Mouse (Mus musculus): ENCODE data around the gene Pdap1.
"Not testable (repeated sequence)": the region's sequence is repeated elsewhere in the genome, so short reads cannot be mapped to it uniquely, and the experiment has no call there.

Pdap1 gene

GRCm38 (mm10) chr5:145139571-145140519 lies at the start of gene Pdap1, which contains the start of gene Bud31:
Gene Pdap1 (minus strand): TSS chr5:145140238.
Gene Bud31 (plus strand): TSS chr5:145140362.
- DNase-seq: peak; percentile 93

GRCm38 (mm10) chr5:145189416-145189815 lies 49.4 kb upstream of the Pdap1 start:
- no peak for DNase-seq

- no peak for DNase-seq
These were observed 45.2 kb upstream of the Pdap1 start for GRCm38 (mm10) chr5:145185244-145185643.

GRCm38 (mm10) chr5:145178461-145178980 lies 38.5 kb upstream of the Pdap1 start:
- no peak for DNase-seq

- DNase-seq: no peak
These were observed 27.2 kb upstream of the Pdap1 start for GRCm38 (mm10) chr5:145167306-145167661.

GRCm38 (mm10) chr5:145166536-145167305 lies 26.7 kb upstream of the Pdap1 start, which contains the start of the genes Ptcd1 and Cpsf4:
Gene Ptcd1 (minus strand): TSS chr5:145167108.
Gene Cpsf4 (plus strand): TSS chr5:145167213.
- DNase-seq: peak; percentile 99

- DNase-seq: no peak
These were observed 25.1 kb upstream of the Pdap1 start for GRCm38 (mm10) chr5:145165184-145165583.

GRCm38 (mm10) chr5:145164710-145165109 lies 24.7 kb upstream of the Pdap1 start:
- no peak for DNase-seq

- no peak for DNase-seq
These were observed 21.3 kb upstream of the Pdap1 start for GRCm38 (mm10) chr5:145161361-145161760.

GRCm38 (mm10) chr5:145152690-145153089 lies 12.7 kb upstream of the Pdap1 start:
- DNase-seq: no peak

GRCm38 (mm10) chr5:145149294-145149693 lies 9.3 kb upstream of the Pdap1 start:
- DNase-seq: no peak

GRCm38 (mm10) chr5:145147748-145148147 lies 7.7 kb upstream of the Pdap1 start:
- DNase-seq: no peak

- no peak for DNase-seq
These were observed 573 bp upstream of the Pdap1 start for GRCm38 (mm10) chr5:145140611-145141010.

- DNase-seq: no peak
These were observed 1.2 kb downstream of the Pdap1 start for GRCm38 (mm10) chr5:145138836-145139235.

GRCm38 (mm10) chr5:145133275-145133674 lies 6.8 kb downstream of the Pdap1 start:
- DNase-seq: not testable (repeated sequence)

GRCm38 (mm10) chr5:145130995-145131394 lies 9.0 kb downstream of the Pdap1 start:
- no peak for DNase-seq

- peak; percentile 84 for DNase-seq
These were observed 9.8 kb downstream of the Pdap1 start for GRCm38 (mm10) chr5:145130191-145130590.

GRCm38 (mm10) chr5:145129773-145130172 lies 10.3 kb downstream of the Pdap1 start:
- DNase-seq: not testable (repeated sequence)

- no peak for DNase-seq
These were observed 10.9 kb downstream of the Pdap1 start for GRCm38 (mm10) chr5:145129124-145129523.

GRCm38 (mm10) chr5:145126580-145126979 lies 13.5 kb downstream of the Pdap1 start:
- no peak for DNase-seq

GRCm38 (mm10) chr5:145123396-145123795 lies 16.6 kb downstream of the Pdap1 start:
- no peak for DNase-seq

GRCm38 (mm10) chr5:145120921-145121320 lies 19.1 kb downstream of the Pdap1 start:
- DNase-seq: no peak

- no peak for DNase-seq
These were observed 20.7 kb downstream of the Pdap1 start for GRCm38 (mm10) chr5:145119385-145119784.
